Mouse (Mus musculus) CD4-positive helper T cell, adult 2 months (primary cell): Measurements from ENCODE around the gene Adcyap1.
A peak's percentile ranks its signal among the peaks of the same experiment; 100 is the strongest.

Experiments used
- DNase-seq: peaks from one replicate; pipeline ENCODE4 v3.0.0-alpha.2; 2012; ENCODE audit warnings: low read depth, missing footprints, low spot score

Gene Adcyap1

GRCm38 (mm10) chr17:93198717-93199116 is at the start of gene Adcyap1:
Gene Adcyap1, plus strand, starts transcription at chr17:93199017.
- no peak for DNase-seq

GRCm38 (mm10) chr17:93158280-93158851 is 40.5 kb upstream of the Adcyap1 start:
- peak; percentile 8 for DNase-seq

DNA sequence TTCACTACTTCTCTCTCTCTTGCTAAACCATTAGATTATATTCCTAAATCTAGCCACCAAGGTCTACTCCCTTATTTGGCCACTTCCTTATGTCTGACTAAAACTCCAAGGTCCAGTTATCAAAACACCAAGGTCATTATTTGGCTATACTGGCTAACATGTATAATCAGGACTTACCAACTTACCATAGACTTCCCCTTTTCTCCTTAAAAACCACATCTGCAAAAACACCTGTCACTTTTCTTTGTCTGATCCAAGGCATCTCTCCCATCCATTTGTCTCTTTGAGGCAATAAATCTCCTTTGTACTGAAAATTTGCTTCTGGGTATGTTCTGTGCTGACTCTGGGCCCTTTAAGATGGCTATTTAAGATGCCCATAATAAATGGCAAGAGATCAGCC is 29.2 kb upstream of the Adcyap1 start:
- no peak for DNase-seq

GRCm38 (mm10) chr17:93196846-93197245 is 2.0 kb upstream of the Adcyap1 start:
- DNase-seq: no peak

- DNase-seq: no peak
Measured at GRCm38 (mm10) chr17:93198213-93198612, 604 bp upstream of the Adcyap1 start.

DNA sequence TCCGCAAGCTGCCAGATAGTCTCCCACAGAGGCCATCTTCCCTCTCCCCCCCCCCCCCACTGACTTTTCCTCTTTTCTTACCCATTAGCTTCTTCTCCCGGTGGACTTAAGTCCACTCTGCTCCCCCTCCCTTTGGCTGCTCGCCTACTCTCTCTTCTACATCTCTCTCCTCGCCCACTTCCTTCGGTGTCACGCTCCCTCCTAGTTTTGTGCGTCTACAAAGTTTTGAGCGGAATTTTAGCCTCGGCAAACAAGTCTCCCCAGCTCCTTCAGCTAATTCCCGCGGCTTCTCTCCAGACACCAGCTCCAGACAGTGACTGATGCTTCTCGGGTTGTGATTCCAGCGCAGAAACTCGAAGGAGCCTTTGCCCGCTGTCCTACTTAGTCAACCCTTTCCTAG is 401 bp downstream of the Adcyap1 start:
- no peak for DNase-seq

- no peak for DNase-seq
Measured at GRCm38 (mm10) chr17:93199747-93200146, 930 bp downstream of the Adcyap1 start.

DNA sequence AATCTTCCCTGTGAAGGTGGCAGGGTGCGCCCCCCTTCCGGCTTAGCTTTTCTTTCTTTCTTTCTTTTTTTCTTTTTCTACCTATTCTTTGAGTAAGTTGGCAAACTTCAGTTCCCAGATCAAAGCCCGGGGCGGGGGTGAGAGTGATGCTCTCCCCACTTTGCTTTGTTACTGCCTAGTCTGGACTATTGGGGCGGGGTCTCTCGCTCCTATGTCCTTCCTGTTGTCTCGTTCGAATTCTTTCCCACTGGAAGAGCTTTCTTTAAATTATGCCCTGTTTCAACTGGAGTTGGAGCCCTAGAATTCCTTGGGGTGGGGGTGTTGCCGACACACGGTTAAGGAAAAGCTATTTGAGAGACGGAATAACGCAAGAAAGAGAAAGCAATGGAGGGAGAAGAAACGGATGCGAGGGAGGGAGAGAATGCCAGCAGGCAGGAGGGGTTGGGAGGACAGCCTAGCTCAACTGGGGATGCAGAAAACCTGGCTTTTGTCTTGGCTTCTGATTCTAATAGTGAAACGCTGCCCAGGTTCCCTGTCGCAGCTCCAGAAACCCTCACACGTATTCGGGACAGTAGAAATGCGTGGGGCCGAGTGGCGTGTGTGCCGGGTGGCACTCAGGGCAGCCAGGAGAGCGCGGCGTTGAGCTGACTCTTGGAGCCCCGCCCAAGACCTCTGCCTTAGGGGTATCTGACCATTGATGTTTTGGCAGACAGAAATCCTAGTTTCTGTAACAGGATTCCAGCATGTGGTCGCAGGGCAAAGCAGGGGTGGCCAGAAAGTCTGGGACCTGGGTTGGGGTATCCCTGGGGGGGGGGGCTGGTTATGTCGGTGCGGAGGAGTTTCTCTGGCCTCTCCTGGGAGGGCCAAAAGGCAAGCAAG is 1.8 kb downstream of the Adcyap1 start:
- DNase-seq: no peak

DNA sequence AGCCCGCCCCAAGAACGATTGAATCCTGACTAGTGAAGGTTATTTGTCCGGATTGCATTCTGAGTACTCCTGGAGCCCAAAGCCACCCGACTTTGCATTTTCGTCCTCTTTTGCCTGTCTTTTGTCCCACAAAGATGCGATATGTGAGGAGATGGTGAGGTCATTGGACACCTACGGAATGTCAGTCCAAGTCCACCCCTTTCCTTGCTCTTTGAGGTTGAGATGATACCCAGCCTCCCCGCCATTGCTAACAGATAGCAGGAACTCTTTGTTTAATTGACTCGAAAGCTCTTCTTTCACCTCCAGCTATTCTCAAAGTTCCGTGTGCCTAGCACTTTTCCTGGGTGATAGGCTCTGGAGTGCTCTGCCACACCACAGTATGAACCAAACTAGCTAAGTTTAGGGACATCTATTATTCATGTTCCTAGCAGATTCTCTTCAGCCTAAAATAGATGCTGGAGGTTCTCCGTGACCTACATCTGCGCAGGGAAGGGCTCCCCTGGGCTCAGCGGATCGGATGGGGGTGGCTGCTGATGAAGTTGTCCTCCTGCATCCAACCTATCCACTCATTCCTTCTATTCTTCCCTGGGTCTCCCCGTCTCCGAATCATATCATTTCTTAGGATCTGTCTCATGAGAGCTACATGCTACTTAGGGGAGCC is 2.6 kb downstream of the Adcyap1 start:
- no peak for DNase-seq

DNA sequence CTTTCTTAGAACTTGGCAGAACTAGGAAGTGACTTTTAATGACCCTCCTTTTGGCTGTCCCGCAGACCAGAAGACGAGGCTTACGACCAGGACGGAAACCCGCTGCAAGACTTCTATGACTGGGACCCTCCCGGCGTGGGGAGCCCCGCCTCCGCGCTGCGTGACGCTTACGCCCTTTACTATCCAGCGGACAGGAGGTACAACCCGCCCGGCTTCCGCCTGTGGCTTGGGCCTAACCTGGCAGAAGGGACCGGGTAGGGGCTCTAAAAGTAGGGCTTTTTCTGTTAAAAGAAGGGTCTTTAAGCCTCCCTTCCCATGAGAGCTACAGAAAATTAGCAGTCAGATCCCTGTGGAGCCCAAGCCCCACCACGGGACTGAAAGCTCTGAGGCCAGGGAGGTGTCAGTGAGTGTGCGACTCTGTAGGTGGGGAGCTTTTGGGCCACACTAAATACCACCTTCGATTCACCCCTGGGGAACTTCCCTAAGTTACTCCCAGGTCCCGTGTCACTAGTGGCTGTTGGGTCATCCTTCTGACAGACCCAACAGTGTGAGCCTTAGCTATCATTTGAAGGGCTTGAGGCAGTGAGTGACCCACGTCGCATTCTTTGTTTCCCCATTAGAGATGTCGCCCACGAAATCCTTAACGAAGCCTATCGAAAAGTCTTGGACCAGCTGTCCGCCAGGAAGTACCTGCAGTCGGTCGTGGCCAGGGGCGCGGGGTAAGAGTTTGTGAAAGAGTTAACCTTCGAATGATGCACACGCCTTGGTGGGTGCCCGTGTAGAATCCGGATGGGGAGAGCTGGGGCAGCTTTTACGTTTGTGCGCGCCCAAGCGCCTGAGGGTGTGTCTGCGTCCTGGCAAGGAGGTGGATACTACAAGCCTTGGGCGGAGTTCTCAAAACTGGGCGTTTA is 3.6 kb downstream of the Adcyap1 start:
- no peak for DNase-seq

- DNase-seq: no peak
Measured at GRCm38 (mm10) chr17:93203076-93204031, 4.5 kb downstream of the Adcyap1 start.

GRCm38 (mm10) chr17:93217785-93218184 is 19.0 kb downstream of the Adcyap1 start:
- DNase-seq: no peak

- no peak for DNase-seq
Measured at GRCm38 (mm10) chr17:93218640-93219039, 19.8 kb downstream of the Adcyap1 start.

DNA sequence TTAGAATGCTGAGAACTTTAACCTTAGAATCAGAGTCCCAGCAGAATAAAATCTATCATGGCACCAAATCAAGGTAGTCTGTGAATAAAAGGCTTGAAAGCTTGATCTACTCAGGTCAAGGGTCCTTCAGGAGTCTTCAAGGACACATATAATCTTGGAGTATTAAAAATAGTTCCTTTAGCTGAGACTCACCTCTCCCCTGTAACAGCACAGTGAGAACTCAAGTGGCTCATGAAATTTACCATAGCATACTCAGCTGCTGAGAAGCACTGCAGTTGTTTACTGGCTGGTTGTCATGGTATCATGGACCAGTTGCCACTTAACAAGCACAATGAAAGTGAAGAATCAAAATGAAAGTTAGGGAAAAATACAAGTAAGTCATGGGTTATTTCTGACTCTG is 38.5 kb downstream of the Adcyap1 start:
- no peak for DNase-seq
